Mouse (Mus musculus): Measurements from ENCODE around the gene Tvp23a.

Gene Tvp23a

GRCm38 (mm10) chr16:10453872-10454582 is 6.9 kb upstream of the Tvp23a start:
- peak; percentile 54 for DNase-seq (ENCODE audit: low read depth, low spot score)

- no peak for DNase-seq (ENCODE audit: low read depth, low spot score)
These were observed 5.3 kb upstream of the Tvp23a start for GRCm38 (mm10) chr16:10452445-10452896.

GRCm38 (mm10) chr16:10451906-10452305 is 4.7 kb upstream of the Tvp23a start:
- no peak for DNase-seq (ENCODE audit: low read depth, low spot score)

- DNase-seq (ENCODE audit: low read depth, low spot score), result no peak
These were observed 1.8 kb upstream of the Tvp23a start for GRCm38 (mm10) chr16:10448931-10449330.

- DNase-seq (ENCODE audit: low read depth, low spot score), result no peak
These were observed 619 bp upstream of the Tvp23a start for GRCm38 (mm10) chr16:10447781-10448180.

- DNase-seq (ENCODE audit: low read depth, low spot score), result no peak
These were observed 444 bp downstream of the Tvp23a start for GRCm38 (mm10) chr16:10446573-10447263.

GRCm38 (mm10) chr16:10443723-10444122 is 3.4 kb downstream of the Tvp23a start:
- no peak for DNase-seq (ENCODE audit: low read depth, low spot score)

GRCm38 (mm10) chr16:10441761-10442160 is 5.4 kb downstream of the Tvp23a start:
- no peak for DNase-seq (ENCODE audit: low read depth, low spot score)

- no peak for DNase-seq (ENCODE audit: low read depth, low spot score)
These were observed 5.8 kb downstream of the Tvp23a start for GRCm38 (mm10) chr16:10441328-10441727.

GRCm38 (mm10) chr16:10438055-10438454 is 9.1 kb downstream of the Tvp23a start:
- DNase-seq (ENCODE audit: low read depth, low spot score), result no peak

GRCm38 (mm10) chr16:10436166-10436565 is 11.0 kb downstream of the Tvp23a start:
- DNase-seq (ENCODE audit: low read depth, low spot score), result no peak

- DNase-seq (ENCODE audit: low read depth, low spot score), result no peak
These were observed 13.8 kb downstream of the Tvp23a start for GRCm38 (mm10) chr16:10433344-10433743.

GRCm38 (mm10) chr16:10432387-10432786 is 14.8 kb downstream of the Tvp23a start:
- no peak for DNase-seq (ENCODE audit: low read depth, low spot score)

GRCm38 (mm10) chr16:10431911-10432310 is 15.3 kb downstream of the Tvp23a start:
- DNase-seq (ENCODE audit: low read depth, low spot score), result no peak

GRCm38 (mm10) chr16:10420447-10421054 is 26.6 kb downstream of the Tvp23a start:
- DNase-seq (ENCODE audit: low read depth, low spot score), result no peak

GRCm38 (mm10) chr16:10417723-10418259 is 29.4 kb downstream of the Tvp23a start:
- DNase-seq (ENCODE audit: low read depth, low spot score), result no peak

- no peak for DNase-seq (ENCODE audit: low read depth, low spot score)
These were observed 30.3 kb downstream of the Tvp23a start for GRCm38 (mm10) chr16:10416866-10417265.

- no peak for DNase-seq (ENCODE audit: low read depth, low spot score)
These were observed 31.2 kb downstream of the Tvp23a start for GRCm38 (mm10) chr16:10415976-10416375.

- peak; percentile 95 for DNase-seq (ENCODE audit: low read depth, low spot score)
These were observed 35.1 kb downstream of the Tvp23a start, which contains the start of gene Nubp1 for GRCm38 (mm10) chr16:10411764-10412746. TSS of gene Nubp1 (plus strand) at chr16:10411948.

GRCm38 (mm10) chr16:10399160-10399559 is 48.0 kb downstream of the Tvp23a start:
- DNase-seq (ENCODE audit: low read depth, low spot score), result peak; percentile 84

GRCm38 (mm10) chr16:10398755-10399154 is 48.4 kb downstream of the Tvp23a start:
- DNase-seq (ENCODE audit: low read depth, low spot score), result no peak

Measured in forelimb bud, embryonic 11.5 days (tissue).